Mouse (Mus musculus): ENCODE data around the gene Pdlim3. TPM values are rescaled to one million over a fixed set of nuclear protein-coding genes. Genes with fewer than 3 reads are reported as not detected.

The Pdlim3 gene
- polyA plus RNA-seq, 1 experiment from 2014 or later: 30.5 TPM

DNA sequence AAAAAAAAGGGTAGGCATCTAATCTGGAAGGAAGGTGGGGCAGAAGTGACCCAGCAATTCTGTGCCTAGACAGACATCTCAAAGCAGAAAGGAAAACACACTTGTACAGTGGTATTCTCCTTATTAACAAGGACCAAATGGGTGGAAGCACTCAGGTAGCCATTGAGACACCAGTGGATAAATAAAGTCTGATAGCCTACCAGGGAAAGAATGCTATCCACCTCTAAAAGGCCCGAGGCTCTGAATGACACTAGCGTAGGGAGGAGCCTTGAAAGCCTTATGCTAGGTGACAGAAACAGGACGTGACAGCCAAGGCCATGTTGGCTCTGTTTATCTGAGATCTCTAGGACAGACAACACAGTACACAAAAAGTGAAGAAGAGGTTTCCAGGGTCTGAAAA is 31.2 kb downstream of the Pdlim3 start:
- no peaks in the 10 kb centered on the region for H3K27me3 ChIP-seq (ENCODE audit: control insufficient read depth, insufficient read depth, low read length)
- DNase-seq: no peak
- no peak overlapping the region for H3K4me2 ChIP-seq (ENCODE audit: low read length)
- H3K9me3 ChIP-seq (ENCODE audit: control insufficient read depth, low read length): no peaks in the 10 kb centered on the region
- H3K4me3 ChIP-seq (replicated peaks; ENCODE audit: low read depth, low read length): no peak overlapping the region
- H3K9ac ChIP-seq (replicated peaks; ENCODE audit: low read length): no peak overlapping the region
- no peaks in the 10 kb centered on the region for H3K36me3 ChIP-seq (ENCODE audit: control insufficient read depth, insufficient read depth, low read length)
- no peak for ATAC-seq (ENCODE audit: low FRiP score, low TSS enrichment)
- no peak overlapping the region for H3K27ac ChIP-seq (replicated peaks; ENCODE audit: low read depth, low read length)
- WGBS: 78% methylated on average over 3 of the region's 3 CpGs
- no peaks in the 10 kb centered on the region for H3K4me1 ChIP-seq (ENCODE audit: control insufficient read depth, insufficient read depth, low read length)

DNA sequence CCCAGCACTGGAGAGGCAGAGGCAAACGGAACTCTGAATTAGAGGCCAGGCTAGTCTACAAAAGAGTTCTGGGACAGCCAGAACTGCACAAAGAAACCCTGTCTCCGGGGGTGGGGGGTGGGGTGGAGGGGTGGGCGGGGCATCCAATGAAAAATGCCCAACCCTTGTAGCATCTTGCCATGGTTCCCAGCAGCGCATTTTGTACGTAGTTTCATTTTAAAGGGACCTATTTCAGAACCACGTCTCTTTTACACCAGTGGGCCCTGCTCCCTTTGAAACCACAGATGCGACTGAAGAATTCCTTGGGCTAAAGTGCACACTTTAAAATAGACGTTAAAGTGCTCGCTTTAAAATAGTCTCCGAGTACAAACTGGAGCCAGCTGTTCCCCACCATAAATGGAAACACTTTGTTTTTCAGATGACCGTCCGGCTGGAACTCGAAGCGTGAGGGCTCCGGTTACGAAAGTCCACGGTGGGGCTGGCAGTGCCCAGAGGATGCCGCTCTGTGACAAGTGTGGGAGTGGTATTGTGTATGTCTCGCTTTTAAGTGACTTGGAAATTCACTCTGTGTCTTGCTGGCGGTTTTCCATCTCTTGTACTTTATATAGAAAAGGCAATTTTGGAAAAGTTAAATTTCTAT is 31.9 kb downstream of the Pdlim3 start:
- no peak for ATAC-seq (ENCODE audit: low FRiP score, low TSS enrichment)
- Histone ChIP-seq H3K27me3 (ENCODE audit: control insufficient read depth, insufficient read depth, low read length) (no peaks in the 10 kb centered on the region), H3K36me3 (ENCODE audit: control insufficient read depth, insufficient read depth, low read length) (no peaks in the 10 kb centered on the region), H3K9me3 (ENCODE audit: control insufficient read depth, low read length) (no peaks in the 10 kb centered on the region), H3K4me1 (ENCODE audit: control insufficient read depth, insufficient read depth, low read length) (no peaks in the 10 kb centered on the region), H3K9ac (replicated peaks; ENCODE audit: low read length) (no peak overlapping the region), H3K4me2 (ENCODE audit: low read length) (no peak overlapping the region), H3K4me3 (replicated peaks; ENCODE audit: low read depth, low read length) (no peak overlapping the region), H3K27ac (replicated peaks; ENCODE audit: low read depth, low read length) (no peak overlapping the region)
- WGBS: 80% methylated on average over 20 of the region's 20 CpGs
- no peak for DNase-seq

DNA sequence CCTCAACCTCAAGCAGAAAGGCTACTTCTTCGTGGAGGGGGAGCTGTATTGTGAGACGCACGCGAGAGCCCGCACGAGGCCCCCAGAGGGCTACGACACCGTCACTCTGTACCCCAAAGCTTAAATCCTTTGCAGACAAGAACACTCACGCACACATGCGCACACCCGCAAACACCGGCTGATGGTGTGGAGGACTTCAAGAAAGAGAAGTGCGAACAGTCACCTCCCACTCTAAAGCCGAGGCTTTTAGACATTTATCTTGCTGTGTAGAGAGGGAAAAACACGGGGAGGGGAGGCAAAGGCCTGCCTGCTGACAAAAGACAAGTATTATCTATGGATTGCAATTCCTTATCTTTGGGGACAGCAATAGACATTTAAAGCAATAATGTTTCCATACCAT is 33.6 kb downstream of the Pdlim3 start:
- DNase-seq (no peak), ATAC-seq (ENCODE audit: low FRiP score, low TSS enrichment) (no peak)
- Histone ChIP-seq H3K4me3 (replicated peaks; ENCODE audit: low read depth, low read length) (no peak overlapping the region), H3K9ac (replicated peaks; ENCODE audit: low read length) (no peak overlapping the region), H3K27ac (replicated peaks; ENCODE audit: low read depth, low read length) (no peak overlapping the region), H3K4me2 (ENCODE audit: low read length) (no peak overlapping the region), H3K27me3 (ENCODE audit: control insufficient read depth, insufficient read depth, low read length) (no peaks in the 10 kb centered on the region), H3K36me3 (ENCODE audit: control insufficient read depth, insufficient read depth, low read length) (no peaks in the 10 kb centered on the region), H3K9me3 (ENCODE audit: control insufficient read depth, low read length) (no peaks in the 10 kb centered on the region), H3K4me1 (ENCODE audit: control insufficient read depth, insufficient read depth, low read length) (no peaks in the 10 kb centered on the region)
- WGBS: 87% methylated on average over 15 of the region's 15 CpGs

DNA sequence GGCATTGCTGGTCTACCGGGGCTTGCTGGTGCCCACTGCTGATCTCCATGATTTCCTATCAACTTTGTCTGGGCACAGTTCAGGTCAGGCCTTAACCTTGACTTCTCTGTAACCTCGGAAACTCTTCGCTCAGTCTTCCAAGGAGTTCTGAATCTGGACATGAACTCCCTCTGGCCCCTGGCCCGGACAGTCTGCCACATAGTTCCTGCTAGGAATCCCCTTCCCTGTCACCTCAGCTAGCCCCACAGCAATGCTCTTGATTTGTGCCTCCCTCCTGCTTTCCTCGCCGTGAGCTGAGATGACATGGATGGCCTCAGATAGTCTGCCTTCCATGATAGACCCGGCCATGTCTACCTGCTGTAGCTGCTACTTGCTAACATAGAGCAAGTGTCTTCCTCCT is 35.1 kb downstream of the Pdlim3 start:
- no peak for ATAC-seq (ENCODE audit: low FRiP score, low TSS enrichment)
- no peak overlapping the region for H3K27ac ChIP-seq (replicated peaks; ENCODE audit: low read depth, low read length)
- H3K36me3 ChIP-seq (ENCODE audit: control insufficient read depth, insufficient read depth, low read length): no peaks in the 10 kb centered on the region
- H3K9me3 ChIP-seq (ENCODE audit: control insufficient read depth, low read length): no peaks in the 10 kb centered on the region
- H3K4me1 ChIP-seq (ENCODE audit: control insufficient read depth, insufficient read depth, low read length): no peaks in the 10 kb centered on the region
- no peak for DNase-seq
- no peak overlapping the region for H3K9ac ChIP-seq (replicated peaks; ENCODE audit: low read length)
- H3K27me3 ChIP-seq (ENCODE audit: control insufficient read depth, insufficient read depth, low read length): no peaks in the 10 kb centered on the region
- 96% methylated on average over 7 of the region's 7 CpGs for WGBS
- no peak overlapping the region for H3K4me3 ChIP-seq (replicated peaks; ENCODE audit: low read depth, low read length)
- no peak overlapping the region for H3K4me2 ChIP-seq (ENCODE audit: low read length)

DNA sequence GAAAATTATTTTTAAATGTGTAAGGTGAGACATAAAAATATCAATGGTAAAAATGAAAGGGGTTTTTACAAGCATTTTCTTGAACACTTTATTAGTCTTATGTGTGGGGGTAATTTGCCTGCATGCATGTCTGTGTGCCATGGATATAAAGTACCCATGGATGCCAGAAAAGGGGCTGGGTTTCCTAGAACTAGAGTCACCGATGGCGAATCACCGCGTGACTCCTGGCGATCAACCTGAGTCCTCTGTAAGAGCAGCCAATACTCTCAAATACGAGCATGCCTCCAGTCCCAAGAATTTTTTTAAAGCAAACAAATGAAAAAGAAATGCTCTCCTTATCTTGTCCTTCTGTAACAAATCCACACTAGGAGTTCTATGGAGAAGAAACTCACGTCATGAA is 36.9 kb downstream of the Pdlim3 start:
- H3K9ac ChIP-seq (replicated peaks; ENCODE audit: low read length): no peak overlapping the region
- WGBS: 98% methylated on average over 7 of the region's 7 CpGs
- H3K36me3 ChIP-seq (ENCODE audit: control insufficient read depth, insufficient read depth, low read length): no peaks in the 10 kb centered on the region
- H3K4me2 ChIP-seq (ENCODE audit: low read length): no peak overlapping the region
- H3K4me1 ChIP-seq (ENCODE audit: control insufficient read depth, insufficient read depth, low read length): no peaks in the 10 kb centered on the region
- no peaks in the 10 kb centered on the region for H3K27me3 ChIP-seq (ENCODE audit: control insufficient read depth, insufficient read depth, low read length)
- H3K27ac ChIP-seq (replicated peaks; ENCODE audit: low read depth, low read length): no peak overlapping the region
- H3K9me3 ChIP-seq (ENCODE audit: control insufficient read depth, low read length): no peaks in the 10 kb centered on the region
- DNase-seq (no peak), ATAC-seq (ENCODE audit: low FRiP score, low TSS enrichment) (no peak)
- no peak overlapping the region for H3K4me3 ChIP-seq (replicated peaks; ENCODE audit: low read depth, low read length)

DNA sequence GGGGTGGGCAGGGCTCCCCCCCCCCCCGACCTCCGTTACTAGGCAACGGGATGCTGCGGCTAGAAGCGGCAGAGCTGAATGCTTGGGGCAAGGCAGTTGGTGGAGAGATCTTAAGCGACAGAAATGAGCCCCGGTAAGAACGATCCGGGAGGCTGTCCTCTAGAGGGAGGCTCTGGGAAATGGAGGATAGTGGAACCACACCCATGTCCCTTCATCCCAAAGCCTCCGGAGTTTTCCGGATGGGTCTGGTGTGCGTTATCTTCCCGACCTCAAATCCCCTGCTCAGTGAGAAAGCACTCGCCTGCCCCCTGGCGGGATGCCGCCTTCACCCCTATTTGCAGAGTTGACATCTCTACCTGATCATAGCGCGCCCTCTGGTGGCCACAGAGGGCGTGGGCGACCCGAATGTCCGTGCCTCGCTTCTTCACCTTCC is 49.3 kb downstream of the Pdlim3 start, which contains the start of gene Ccdc110:
Gene Ccdc110, plus strand, starts transcription at position 38 of the 433 bp plus-strand sequence.
- no peaks in the 10 kb centered on the region for H3K36me3 ChIP-seq (ENCODE audit: control insufficient read depth, insufficient read depth, low read length)
- peaks cover 4% of the 10 kb centered on the region; the same call in 1 of the 2 replicates for H3K9me3 ChIP-seq (ENCODE audit: control insufficient read depth, low read length)
- peak within 1 kb of the TSS; percentile 63 for H3K4me2 ChIP-seq (ENCODE audit: low read length)
- 2% methylated on average over 23 of the region's 23 CpGs for WGBS
- no peaks in the 10 kb centered on the region for H3K27me3 ChIP-seq (ENCODE audit: control insufficient read depth, insufficient read depth, low read length)
- H3K27ac ChIP-seq (replicated peaks; ENCODE audit: low read depth, low read length): no peak within 1 kb of the TSS
- no peaks in the 10 kb centered on the region for H3K4me1 ChIP-seq (ENCODE audit: control insufficient read depth, insufficient read depth, low read length)
- ATAC-seq (ENCODE audit: low FRiP score, low TSS enrichment) (peak; percentile 86), DNase-seq (peak; percentile 97)
- H3K9ac ChIP-seq (replicated peaks; ENCODE audit: low read length): peak within 1 kb of the TSS; percentile 29; the same call in 1 of the 2 replicates
- H3K4me3 ChIP-seq (replicated peaks; ENCODE audit: low read depth, low read length): peak within 1 kb of the TSS; percentile 36

DNA sequence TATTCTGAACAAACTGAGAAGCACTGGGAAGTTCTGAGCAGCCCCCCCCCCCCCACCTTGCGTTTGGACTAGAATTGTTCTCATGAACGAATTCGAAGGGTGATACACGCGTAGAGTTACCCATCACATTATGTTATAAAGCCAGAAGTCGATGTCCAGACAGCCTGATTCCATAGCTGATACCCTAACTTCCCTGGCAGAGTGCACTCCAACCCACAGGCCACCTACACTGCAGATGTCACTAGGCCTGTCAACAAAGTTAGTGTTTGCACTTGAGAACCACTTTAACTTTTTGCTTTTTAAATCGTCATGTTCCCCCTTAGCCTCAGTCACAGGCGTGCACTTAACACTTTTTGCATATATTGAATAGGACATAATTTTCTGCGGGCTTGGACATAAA is 51.7 kb downstream of the Pdlim3 start:
- Histone ChIP-seq H3K36me3 (ENCODE audit: control insufficient read depth, insufficient read depth, low read length) (no peaks in the 10 kb centered on the region), H3K27ac (replicated peaks; ENCODE audit: low read depth, low read length) (no peak overlapping the region), H3K27me3 (ENCODE audit: control insufficient read depth, insufficient read depth, low read length) (no peaks in the 10 kb centered on the region), H3K4me1 (ENCODE audit: control insufficient read depth, insufficient read depth, low read length) (no peaks in the 10 kb centered on the region), H3K9ac (replicated peaks; ENCODE audit: low read length) (no peak overlapping the region), H3K4me2 (ENCODE audit: low read length) (no peak overlapping the region), H3K9me3 (ENCODE audit: control insufficient read depth, low read length) (no peaks in the 10 kb centered on the region), H3K4me3 (replicated peaks; ENCODE audit: low read depth, low read length) (no peak overlapping the region)
- ATAC-seq (ENCODE audit: low FRiP score, low TSS enrichment) (no peak), DNase-seq (no peak)
- 89% methylated on average over 9 of the region's 9 CpGs for WGBS

DNA sequence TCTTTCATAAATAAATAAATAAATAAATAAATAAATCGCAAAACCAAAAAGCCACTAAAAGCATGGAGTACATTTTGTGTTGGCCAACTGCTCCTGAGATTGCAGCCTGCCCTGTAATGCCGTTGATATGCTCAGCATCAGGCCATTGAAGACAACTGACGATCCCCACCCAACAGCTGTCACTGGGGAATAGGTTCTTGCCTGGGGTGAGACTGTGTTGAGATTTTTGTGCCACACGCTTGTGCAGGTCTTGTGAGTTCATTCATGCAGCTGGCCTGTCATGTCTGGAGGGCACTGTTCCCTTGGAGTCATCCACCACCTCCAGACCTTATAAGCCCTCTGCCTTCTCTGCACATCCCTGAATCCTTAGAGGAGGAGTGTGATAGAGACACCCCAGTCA is 61.0 kb downstream of the Pdlim3 start:
- no peak overlapping the region for H3K27ac ChIP-seq (replicated peaks; ENCODE audit: low read depth, low read length)
- H3K4me3 ChIP-seq (replicated peaks; ENCODE audit: low read depth, low read length): no peak overlapping the region
- ATAC-seq (ENCODE audit: low FRiP score, low TSS enrichment) (no peak), DNase-seq (no peak)
- 94% methylated on average over 4 of the region's 4 CpGs for WGBS
- H3K9me3 ChIP-seq (ENCODE audit: control insufficient read depth, low read length): no peaks in the 10 kb centered on the region
- H3K4me2 ChIP-seq (ENCODE audit: low read length): no peak overlapping the region
- H3K9ac ChIP-seq (replicated peaks; ENCODE audit: low read length): no peak overlapping the region
- H3K27me3 ChIP-seq (ENCODE audit: control insufficient read depth, insufficient read depth, low read length): no peaks in the 10 kb centered on the region
- H3K4me1 ChIP-seq (ENCODE audit: control insufficient read depth, insufficient read depth, low read length): no peaks in the 10 kb centered on the region
- no peaks in the 10 kb centered on the region for H3K36me3 ChIP-seq (ENCODE audit: control insufficient read depth, insufficient read depth, low read length)

DNA sequence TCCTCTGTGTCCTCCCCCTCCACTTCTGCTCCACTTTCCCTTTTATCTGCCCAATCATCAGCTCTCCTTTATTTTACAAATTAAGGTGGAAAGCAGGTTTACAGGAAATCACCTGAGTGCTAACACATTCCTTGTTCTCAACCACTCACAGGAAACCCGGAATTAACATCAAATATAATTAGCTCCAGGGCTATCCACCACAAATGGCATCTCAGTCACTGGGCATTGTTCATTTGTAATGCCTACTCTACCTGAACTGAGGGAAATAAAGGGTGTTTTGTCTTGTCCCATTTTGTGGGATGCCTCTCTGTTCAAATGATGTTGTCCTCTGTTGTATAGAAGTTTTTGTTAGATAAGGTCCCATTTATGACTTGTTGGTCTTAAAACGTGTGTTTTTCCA is 65.4 kb downstream of the Pdlim3 start:
- no peak for DNase-seq
- Histone ChIP-seq H3K9me3 (ENCODE audit: control insufficient read depth, low read length) (no peaks in the 10 kb centered on the region), H3K27me3 (ENCODE audit: control insufficient read depth, insufficient read depth, low read length) (no peaks in the 10 kb centered on the region), H3K27ac (replicated peaks; ENCODE audit: low read depth, low read length) (no peak overlapping the region), H3K9ac (replicated peaks; ENCODE audit: low read length) (no peak overlapping the region), H3K36me3 (ENCODE audit: control insufficient read depth, insufficient read depth, low read length) (no peaks in the 10 kb centered on the region), H3K4me1 (ENCODE audit: control insufficient read depth, insufficient read depth, low read length) (no peaks in the 10 kb centered on the region), H3K4me3 (replicated peaks; ENCODE audit: low read depth, low read length) (no peak overlapping the region), H3K4me2 (ENCODE audit: low read length) (no peak overlapping the region)
- 58% methylated on average over 2 of the region's 2 CpGs for WGBS
- no peak for ATAC-seq (ENCODE audit: low FRiP score, low TSS enrichment)
